Mouse (Mus musculus) neural tube, embryonic 15.5 days (tissue): ENCODE measurements around the gene Stx18. TPM values are rescaled to one million over a fixed set of nuclear protein-coding genes. Genes with fewer than 3 reads are reported as not detected.

ENCODE experiments used
- ATAC-seq: fragments of 200-750 bp; cut with Nextera tagmentation; 2 replicates; pipeline ENCODE4 v1.8.0; 2017; ENCODE audit warnings: mild to moderate bottlenecking, moderate TSS enrichment, moderate library complexity; ENCODE audit not compliant: low FRiP score
- H3K27ac ChIP-seq: fragments of 300-500 bp; sonication (generic); replicated peaks from 2 replicates; pipeline ENCODE4 v1.5.1; 2015; ENCODE audit warnings: mild to moderate bottlenecking, inconsistent platforms
- H3K27me3 ChIP-seq: fragments of 300-500 bp; sonication (generic); replicated peaks from 2 replicates; pipeline ENCODE4 v1.6.1; 2015; ENCODE audit warnings: inconsistent platforms
- H3K36me3 ChIP-seq: fragments of 300-500 bp; sonication (generic); 2 replicates; pipeline ENCODE4 v1.6.1; 2015; ENCODE audit warnings: inconsistent platforms
- H3K4me1 ChIP-seq: fragments of 300-500 bp; sonication (generic); 2 replicates; pipeline ENCODE4 v1.6.1; 2015; ENCODE audit warnings: inconsistent platforms
- H3K4me2 ChIP-seq: fragments of 300-500 bp; sonication (generic); 2 replicates; pipeline ENCODE4 v1.6.1; 2015; ENCODE audit warnings: inconsistent platforms, mild to moderate bottlenecking, moderate library complexity
- H3K4me3 ChIP-seq: fragments of 300-500 bp; sonication (generic); replicated peaks from 2 replicates; pipeline ENCODE4 v1.5.1; 2015; ENCODE audit warnings: mild to moderate bottlenecking, inconsistent platforms
- H3K9ac ChIP-seq: fragments of 300-500 bp; sonication (generic); replicated peaks from 2 replicates; pipeline ENCODE4 v1.6.1; 2015; ENCODE audit warnings: mild to moderate bottlenecking, inconsistent platforms
- H3K9me3 ChIP-seq: fragments of 300-500 bp; sonication (generic); replicated peaks from 2 replicates; pipeline ENCODE4 v1.6.1; 2016; ENCODE audit warnings: inconsistent platforms
- WGBS: fragments of 180-500 bp; shearing (Covaris S2); methylation state at CpG from one replicate; pipeline ENCODE4 v1.1.7; 2015; ENCODE audit warnings: mixed read lengths; 5-methylcytosine and 5-hydroxymethylcytosine counted together
- polyA plus RNA-seq: library from polyadenylated mRNA; unstranded; fragments of >200 nt; fragmentation: Nextera tagmentation; extraction: Ambion mirVana; gene quantifications from 2 replicates; pipeline ENCODE4 v1.2.1, GENCODE M21; 2015

The Stx18 gene
- polyA plus RNA-seq, 1 experiment from 2014 or later: 35.0 TPM

DNA sequence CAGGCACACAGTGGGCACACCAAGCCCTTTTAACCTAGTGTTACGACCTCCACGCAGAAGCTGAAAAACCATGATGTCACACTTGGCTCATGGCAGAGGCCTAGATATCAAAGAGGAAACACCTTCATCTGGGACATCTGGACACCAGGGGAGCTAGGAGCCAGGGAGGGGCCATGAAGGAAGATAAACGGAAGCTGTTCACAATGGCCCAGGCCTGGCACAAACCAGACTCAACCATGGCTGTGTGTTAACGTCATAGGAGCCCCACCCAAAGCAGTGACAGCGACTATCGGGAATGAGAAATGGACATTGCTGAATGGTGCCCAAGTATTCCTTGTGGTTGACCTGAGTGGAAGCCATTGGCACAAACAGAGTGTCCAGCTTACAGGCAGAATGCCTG is 108.0 kb downstream of the Stx18 start:
- H3K4me1 ChIP-seq: peaks cover 43% of the 10 kb centered on the region
- ATAC-seq: no peak
- H3K9me3 ChIP-seq: no peaks in the 10 kb centered on the region
- peaks cover 86% of the 10 kb centered on the region for H3K36me3 ChIP-seq
- H3K9ac ChIP-seq: no peak overlapping the region
- no peaks in the 10 kb centered on the region for H3K27me3 ChIP-seq
- no peak overlapping the region for H3K27ac ChIP-seq
- H3K4me2 ChIP-seq: no peak overlapping the region
- no peak overlapping the region for H3K4me3 ChIP-seq
- WGBS: 86% methylated on average over 6 of the region's 6 CpGs

DNA sequence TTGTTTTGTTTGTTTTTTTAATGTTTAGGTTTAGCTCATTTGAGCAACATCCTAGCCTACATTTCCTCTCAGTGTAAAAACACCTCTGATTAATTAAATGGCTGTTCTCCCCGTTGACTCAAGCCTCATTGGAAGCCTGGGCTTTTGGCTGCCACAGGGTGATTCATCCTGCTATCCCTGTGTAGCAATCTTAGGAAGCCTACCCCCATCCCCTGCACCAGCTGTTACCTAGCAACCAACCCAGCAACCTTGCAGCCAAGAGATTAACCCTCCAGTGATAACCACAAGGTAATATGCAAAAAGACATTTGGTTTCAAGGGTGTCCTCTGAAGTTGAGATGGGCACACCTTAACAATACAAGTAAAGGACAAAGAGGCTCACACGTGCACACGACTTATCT is 112.7 kb downstream of the Stx18 start:
- 44% methylated on average over 3 of the region's 3 CpGs for WGBS
- peaks cover 84% of the 10 kb centered on the region for H3K4me1 ChIP-seq
- H3K36me3 ChIP-seq: peaks cover 86% of the 10 kb centered on the region
- H3K9ac ChIP-seq: no peak overlapping the region
- peak overlapping the region; percentile 13; the same call in 1 of the 2 replicates for H3K27ac ChIP-seq
- no peaks in the 10 kb centered on the region for H3K9me3 ChIP-seq
- no peaks in the 10 kb centered on the region for H3K27me3 ChIP-seq
- H3K4me3 ChIP-seq: no peak overlapping the region
- ATAC-seq: 0 out of 2 replicates have a peak, but pooled peaks have one; percentile 18
- H3K4me2 ChIP-seq: peak overlapping the region; percentile 43

DNA sequence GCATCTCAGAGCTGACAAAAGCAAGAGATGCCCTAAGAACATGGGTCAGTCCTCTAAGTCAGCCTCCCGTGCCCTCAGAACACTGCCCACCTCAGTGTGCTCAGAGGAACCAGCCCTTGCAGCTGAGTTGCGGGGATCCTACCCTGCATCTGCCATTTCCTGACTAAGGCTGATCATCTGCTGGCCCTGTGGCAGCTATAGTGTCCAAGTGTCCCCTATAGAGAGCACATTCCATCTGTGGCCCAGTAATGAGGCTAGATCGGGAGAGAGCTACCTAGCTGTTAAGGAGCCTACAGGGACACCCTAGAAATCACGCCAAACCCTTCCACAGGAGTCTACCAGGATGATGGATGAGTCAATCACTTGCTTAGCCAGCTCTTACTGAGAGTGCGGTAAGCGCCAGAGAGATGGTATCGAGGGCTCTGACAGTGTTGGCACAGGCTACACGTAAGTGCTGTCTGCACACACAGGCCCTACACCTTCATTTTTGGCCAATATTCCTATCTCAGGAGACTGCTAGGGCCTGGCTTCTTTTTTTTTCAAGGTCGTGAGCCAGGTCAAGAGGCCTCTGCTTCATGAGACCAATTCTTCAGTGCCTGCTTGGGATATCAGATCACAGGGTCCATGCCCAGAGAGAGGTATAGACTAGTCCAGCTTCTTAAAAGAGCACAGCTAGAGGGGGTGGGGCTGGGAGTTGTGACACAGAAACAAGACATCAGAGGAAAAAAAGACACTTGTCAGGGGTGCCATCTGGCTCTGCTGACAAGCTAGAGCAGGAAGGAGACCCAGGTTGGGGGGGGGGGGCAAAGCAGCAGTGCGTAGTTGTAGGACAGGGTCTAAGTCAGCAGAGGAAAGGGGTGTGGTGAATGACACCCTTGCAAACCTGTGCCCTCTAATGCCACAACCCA is 113.9 kb downstream of the Stx18 start:
- Histone ChIP-seq H3K27me3 (no peaks in the 10 kb centered on the region), H3K9ac (no peak overlapping the region), H3K4me1 (peaks cover 84% of the 10 kb centered on the region), H3K9me3 (no peaks in the 10 kb centered on the region), H3K4me3 (0 out of 2 replicates have a peak overlapping the region, but pooled peaks have one; percentile 1), H3K36me3 (peaks cover 83% of the 10 kb centered on the region), H3K4me2 (peak overlapping the region; percentile 43), H3K27ac (peak overlapping the region; percentile 48)
- WGBS: 61% methylated on average over 10 of the region's 10 CpGs
- ATAC-seq: peak; percentile 28; the same call in 1 of the 2 replicates

DNA sequence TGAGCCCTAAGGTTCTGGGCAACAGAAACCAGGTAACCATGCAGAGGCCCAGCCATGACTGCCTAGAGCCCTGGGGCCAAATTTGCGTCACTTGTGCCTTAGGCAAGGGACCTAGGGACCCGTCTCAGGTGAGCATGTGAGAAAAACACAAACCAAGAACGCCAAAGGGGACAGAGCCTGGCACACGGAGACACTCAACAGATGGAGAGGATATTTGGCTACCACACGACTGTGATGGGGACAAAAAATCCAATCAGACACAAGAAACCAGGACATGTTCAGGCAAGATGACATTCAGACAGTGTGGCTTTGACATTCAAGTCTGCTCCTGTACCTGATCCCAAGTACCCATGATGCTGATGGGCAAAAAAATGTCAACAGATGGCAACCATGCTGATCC is 115.1 kb downstream of the Stx18 start:
- H3K4me2 ChIP-seq: peak overlapping the region; percentile 43
- H3K4me3 ChIP-seq: 0 out of 2 replicates have a peak overlapping the region, but pooled peaks have one; percentile 12
- no peak overlapping the region for H3K9ac ChIP-seq
- H3K27me3 ChIP-seq: no peaks in the 10 kb centered on the region
- H3K9me3 ChIP-seq: no peaks in the 10 kb centered on the region
- ATAC-seq: no peak
- H3K27ac ChIP-seq: no peak overlapping the region
- H3K4me1 ChIP-seq: peaks cover 79% of the 10 kb centered on the region
- H3K36me3 ChIP-seq: peaks cover 75% of the 10 kb centered on the region
- 88% methylated on average over 5 of the region's 5 CpGs for WGBS

DNA sequence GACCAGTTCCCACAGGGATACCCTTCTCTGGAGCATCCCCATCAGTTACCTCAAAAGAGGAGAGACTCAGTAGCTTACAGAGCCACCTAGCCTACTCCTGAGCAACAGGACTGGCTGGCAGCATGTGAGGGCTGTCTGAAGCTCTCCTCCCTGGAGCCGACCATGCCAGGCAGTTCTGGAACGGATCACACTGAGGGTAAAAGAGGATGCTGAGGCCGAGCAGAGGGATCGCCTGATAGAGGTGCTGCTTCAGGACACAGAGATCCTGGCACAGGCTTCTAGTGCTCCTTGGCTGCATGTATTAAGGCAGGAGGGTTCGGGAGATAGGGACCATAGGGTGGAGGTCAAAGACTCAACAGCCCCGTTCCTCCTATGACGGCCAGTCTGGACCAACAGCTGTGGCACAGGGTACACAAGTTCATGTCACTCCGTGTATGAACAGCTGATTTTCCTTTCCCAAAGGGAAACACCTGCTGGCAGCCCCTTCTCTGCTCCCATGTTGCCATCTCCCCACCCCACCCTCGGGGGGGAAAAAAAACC is 119.0 kb downstream of the Stx18 start:
- ATAC-seq: no peak
- H3K9me3 ChIP-seq: no peaks in the 10 kb centered on the region
- peak overlapping the region; percentile 86 for H3K4me3 ChIP-seq
- WGBS: 31% methylated on average over 9 of the region's 9 CpGs
- H3K4me1 ChIP-seq: peaks cover 65% of the 10 kb centered on the region
- H3K27ac ChIP-seq: peak overlapping the region; percentile 98
- H3K4me2 ChIP-seq: peak overlapping the region; percentile 80
- peaks cover 42% of the 10 kb centered on the region for H3K36me3 ChIP-seq
- H3K27me3 ChIP-seq: 0 out of 2 replicates have a peak, but pooled peaks cover 4% of the 10 kb centered on the region
- H3K9ac ChIP-seq: peak overlapping the region; percentile 97

DNA sequence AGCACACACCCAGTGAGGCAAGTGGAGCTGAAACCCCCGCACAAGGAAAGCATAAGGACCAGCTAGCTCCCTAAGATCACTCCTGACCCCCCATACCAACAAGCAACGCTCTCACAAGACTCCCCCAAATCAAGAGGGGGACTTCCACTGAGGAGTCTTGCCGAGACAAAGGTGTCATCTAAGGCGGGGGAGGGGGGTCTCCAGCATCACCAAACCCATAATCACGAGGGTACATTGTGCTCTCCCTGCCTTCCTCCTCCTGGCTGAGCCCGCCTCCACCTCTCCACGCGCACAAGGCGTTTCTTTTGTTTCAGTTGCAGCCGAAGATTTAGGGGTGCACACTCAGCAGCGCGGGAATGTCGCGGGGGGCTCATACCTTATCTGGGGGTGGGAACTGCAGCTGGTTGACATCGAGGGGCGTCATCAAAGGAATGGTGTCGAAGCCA is 120.0 kb downstream of the Stx18 start:
- Histone ChIP-seq H3K4me3 (peak overlapping the region; percentile 86), H3K27me3 (0 out of 2 replicates have a peak, but pooled peaks cover 4% of the 10 kb centered on the region), H3K27ac (peak overlapping the region; percentile 98), H3K9ac (peak overlapping the region; percentile 97), H3K36me3 (peaks cover 35% of the 10 kb centered on the region), H3K4me1 (peaks cover 55% of the 10 kb centered on the region), H3K9me3 (no peaks in the 10 kb centered on the region), H3K4me2 (peak overlapping the region; percentile 80)
- peak; percentile 72 for ATAC-seq
- WGBS: under 1% methylated on average over 17 of the region's 17 CpGs

DNA sequence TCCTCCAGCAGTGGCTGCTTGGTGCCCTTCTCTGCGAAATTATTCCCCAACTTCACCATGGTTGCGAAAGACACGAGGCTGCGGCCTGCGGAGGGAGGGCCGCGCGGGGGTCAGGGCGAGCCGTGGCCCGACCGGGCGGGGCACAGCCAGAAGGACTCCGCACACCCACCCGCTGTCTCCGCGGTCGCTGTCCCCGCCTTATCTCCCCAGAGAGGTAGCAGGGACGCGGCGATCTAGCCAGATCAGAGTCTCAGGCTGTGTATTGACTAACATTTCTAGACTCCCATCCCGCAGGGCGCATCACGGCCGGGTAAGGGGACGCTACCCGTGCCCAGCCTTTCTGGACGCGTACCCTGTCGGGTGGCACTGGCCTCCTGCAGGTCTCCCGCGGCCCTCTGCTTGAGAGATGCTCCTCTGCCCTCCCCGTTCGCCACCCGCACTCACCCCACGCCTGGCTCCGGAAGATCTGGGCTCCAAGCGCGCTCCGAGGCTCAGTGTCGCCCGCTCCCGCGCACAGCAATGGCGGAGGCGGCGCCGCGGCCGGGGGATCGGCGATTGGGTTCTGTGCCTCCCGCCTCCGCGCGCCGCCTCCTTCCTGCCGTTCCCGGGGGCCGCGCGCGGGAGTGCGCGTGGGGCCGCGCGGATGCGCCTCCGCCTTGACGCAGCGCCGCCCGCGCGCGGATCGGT is 120.5 kb downstream of the Stx18 start:
- ATAC-seq: peak; percentile 90
- H3K4me2 ChIP-seq: peak overlapping the region; percentile 80
- H3K9ac ChIP-seq: peak overlapping the region; percentile 97
- 0 out of 2 replicates have a peak, but pooled peaks cover 4% of the 10 kb centered on the region for H3K27me3 ChIP-seq
- WGBS: under 1% methylated on average over 79 of the region's 79 CpGs
- H3K4me1 ChIP-seq: peaks cover 50% of the 10 kb centered on the region
- no peaks in the 10 kb centered on the region for H3K9me3 ChIP-seq
- peak overlapping the region; percentile 98 for H3K27ac ChIP-seq
- peak overlapping the region; percentile 86 for H3K4me3 ChIP-seq
- H3K36me3 ChIP-seq: peaks cover 29% of the 10 kb centered on the region

DNA sequence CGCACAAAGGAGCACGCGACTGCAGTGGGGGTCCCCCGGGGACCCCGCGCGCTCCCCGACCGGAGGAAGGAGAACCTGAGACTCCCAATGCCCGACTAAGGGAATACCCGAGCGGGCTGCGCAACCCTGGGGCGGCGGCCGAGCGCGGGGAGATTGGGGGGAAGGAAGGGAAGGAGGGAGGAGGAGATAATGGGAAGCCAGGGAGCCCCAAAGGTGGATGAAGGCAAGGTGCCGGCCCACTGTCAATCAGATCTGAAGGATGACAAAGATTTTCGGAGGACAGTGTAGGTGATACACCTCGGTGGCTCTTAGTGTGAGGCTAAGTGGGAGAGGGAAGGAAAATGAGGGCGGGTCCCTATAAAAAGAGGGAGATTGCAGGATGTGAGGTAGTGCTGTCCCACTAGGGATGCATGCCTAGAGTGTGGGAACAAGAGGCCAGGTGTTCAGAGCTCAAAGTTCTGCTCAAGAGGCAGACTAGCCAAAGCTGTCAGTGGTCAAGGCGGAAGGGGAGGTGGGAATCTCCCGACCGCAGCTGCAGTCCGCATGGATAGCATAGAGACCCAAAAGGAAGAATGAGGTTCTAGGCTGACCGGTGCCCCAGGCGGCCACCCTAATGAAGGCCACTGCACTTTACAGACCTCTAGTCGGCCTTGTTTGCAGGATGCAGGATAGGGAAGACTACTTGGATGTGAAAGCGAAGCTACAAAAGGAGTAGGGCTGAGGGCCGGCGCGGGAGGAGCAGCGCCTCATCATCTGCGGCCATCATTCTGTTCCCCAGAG is 121.3 kb downstream of the Stx18 start, which contains the start of gene Nsg1:
Nsg1 (minus strand) TSS at position 274 of the 780 bp plus-strand sequence.
- peak; percentile 46 for ATAC-seq
- H3K9me3 ChIP-seq: no peaks in the 10 kb centered on the region
- WGBS: 5% methylated on average over 35 of the region's 35 CpGs

DNA sequence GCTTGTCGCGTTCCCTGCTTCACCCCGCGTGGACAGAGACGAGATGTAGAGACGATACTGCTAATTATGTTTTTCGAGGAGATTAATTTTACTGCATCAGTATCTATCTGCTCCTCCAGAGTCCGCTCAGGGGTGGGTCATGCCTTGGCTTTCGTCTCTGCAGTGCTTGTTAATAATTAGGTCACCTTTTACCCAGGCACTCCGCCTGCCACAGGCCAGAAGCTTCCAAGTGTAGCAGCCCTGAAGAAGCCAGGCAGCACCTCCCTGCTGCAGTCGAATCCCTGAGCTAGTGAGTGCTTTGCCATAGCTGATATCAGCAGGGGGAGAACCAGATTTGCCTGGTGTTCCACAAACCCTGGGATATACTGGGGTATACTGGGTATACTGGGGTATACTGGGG is 130.0 kb downstream of the Stx18 start:
- Histone ChIP-seq H3K4me3 (no peak overlapping the region), H3K36me3 (no peaks in the 10 kb centered on the region), H3K27ac (peak overlapping the region; percentile 28; the same call in 1 of the 2 replicates), H3K27me3 (no peaks in the 10 kb centered on the region), H3K9me3 (no peaks in the 10 kb centered on the region), H3K9ac (no peak overlapping the region), H3K4me2 (no peak overlapping the region), H3K4me1 (no peaks in the 10 kb centered on the region)
- WGBS: 60% methylated on average over 11 of the region's 11 CpGs
- 0 out of 2 replicates have a peak, but pooled peaks have one; percentile 22 for ATAC-seq

More for the DNA sequence above, 121.3 kb downstream of the Stx18 start, which contains the start of gene Nsg1:
- H3K27me3 ChIP-seq: 0 out of 2 replicates have a peak, but pooled peaks cover 4% of the 10 kb centered on the region
- peak within 1 kb of the TSS; percentile 97 for H3K9ac ChIP-seq
- peak within 1 kb of the TSS; percentile 98 for H3K27ac ChIP-seq
- peaks cover 22% of the 10 kb centered on the region for H3K36me3 ChIP-seq
- peaks cover 42% of the 10 kb centered on the region for H3K4me1 ChIP-seq
- H3K4me3 ChIP-seq: peak within 1 kb of the TSS; percentile 86
- H3K4me2 ChIP-seq: peak within 1 kb of the TSS; percentile 80

DNA sequence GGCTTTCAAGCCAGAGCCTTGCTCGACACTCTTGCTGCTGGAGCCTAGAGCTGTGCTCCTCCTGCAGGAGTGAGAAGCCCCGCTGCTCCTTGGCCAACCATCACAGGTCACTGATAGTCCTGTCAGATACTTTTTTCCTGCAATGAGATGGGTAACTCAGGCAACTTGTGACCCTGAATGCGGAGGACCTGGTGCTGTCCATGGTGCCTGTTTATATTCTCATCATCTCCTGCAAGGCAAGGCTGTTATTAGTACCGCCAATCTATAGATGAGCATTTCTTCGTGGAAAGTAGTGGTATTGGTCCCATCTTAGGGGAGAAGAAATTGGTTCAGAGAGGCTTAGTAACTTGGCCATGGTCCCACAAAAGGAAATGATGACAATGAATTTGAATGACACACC is 135.2 kb downstream of the Stx18 start:
- Histone ChIP-seq H3K27ac (no peak overlapping the region), H3K9ac (no peak overlapping the region), H3K4me1 (no peaks in the 10 kb centered on the region; the same call in 1 of the 2 replicates), H3K9me3 (no peaks in the 10 kb centered on the region), H3K4me2 (no peak overlapping the region), H3K4me3 (no peak overlapping the region), H3K27me3 (no peaks in the 10 kb centered on the region), H3K36me3 (no peaks in the 10 kb centered on the region)
- no peak for ATAC-seq
- 51% methylated on average over 5 of the region's 5 CpGs for WGBS
